Mouse (Mus musculus) midbrain, embryonic 12.5 days (tissue): ENCODE measurements at regions not wholly inside any gene's neighbourhood (a gene's known extent, or its start where the extent isn't known, plus 50 kb on each side); places are given as distances from the start of the nearest gene placed in this dataset.

Experiments
- ATAC-seq: fragments of 200-750 bp; cut with Nextera tagmentation; 2 replicates; pipeline ENCODE4 v1.8.0; 2017; ENCODE audit warnings: low read depth, moderate TSS enrichment, moderate library complexity; ENCODE audit not compliant: low FRiP score
- H3K27ac ChIP-seq: fragments of 300-500 bp; sonication (generic); replicated peaks from 2 replicates; pipeline ENCODE4 v1.5.1; 2016; ENCODE audit warnings: mild to moderate bottlenecking
- H3K27me3 ChIP-seq: fragments of 300-500 bp; sonication (generic); 2 replicates; pipeline ENCODE4 v1.6.1; 2016; ENCODE audit warnings: mild to moderate bottlenecking
- H3K36me3 ChIP-seq: fragments of 300-500 bp; sonication (generic); 2 replicates; pipeline ENCODE4 v1.6.1; 2016
- H3K4me1 ChIP-seq: fragments of 300-500 bp; sonication (generic); 2 replicates; pipeline ENCODE4 v1.6.1; 2016
- H3K4me2 ChIP-seq: fragments of 300-500 bp; sonication (generic); replicated peaks from 2 replicates; pipeline ENCODE4 v1.6.1; 2016; ENCODE audit warnings: mild to moderate bottlenecking, moderate library complexity
- H3K4me3 ChIP-seq: fragments of 300-500 bp; sonication (generic); 2 replicates; pipeline ENCODE4 v1.5.1; 2016; ENCODE audit warnings: mild to moderate bottlenecking
- H3K9ac ChIP-seq: fragments of 300-500 bp; sonication (generic); replicated peaks from 2 replicates; pipeline ENCODE4 v1.6.1; 2016; ENCODE audit warnings: mild to moderate bottlenecking, moderate library complexity
- H3K9me3 ChIP-seq: fragments of 300-500 bp; sonication (generic); 2 replicates; pipeline ENCODE4 v1.6.1; 2016; ENCODE audit warnings: mild to moderate bottlenecking
- WGBS: fragments of 180-500 bp; shearing (Covaris S2); methylation state at CpG from one replicate; pipeline ENCODE4 v1.1.7; 2016; 5-methylcytosine and 5-hydroxymethylcytosine counted together

- H3K27ac ChIP-seq, result no peak overlapping the region
- no peak for ATAC-seq
- WGBS, result 87% methylated on average over 3 of the region's 3 CpGs
- no peaks in the 10 kb centered on the region for H3K9me3 ChIP-seq
- no peaks in the 10 kb centered on the region for H3K36me3 ChIP-seq
- no peaks in the 10 kb centered on the region for H3K27me3 ChIP-seq
- no peak overlapping the region for H3K9ac ChIP-seq
- H3K4me3 ChIP-seq, result no peak overlapping the region
- no peaks in the 10 kb centered on the region for H3K4me1 ChIP-seq
- no peak overlapping the region for H3K4me2 ChIP-seq
These were observed 268.3 kb downstream of the Inhba start for GRCm38 (mm10) chr13:16279974-16280373.

DNA sequence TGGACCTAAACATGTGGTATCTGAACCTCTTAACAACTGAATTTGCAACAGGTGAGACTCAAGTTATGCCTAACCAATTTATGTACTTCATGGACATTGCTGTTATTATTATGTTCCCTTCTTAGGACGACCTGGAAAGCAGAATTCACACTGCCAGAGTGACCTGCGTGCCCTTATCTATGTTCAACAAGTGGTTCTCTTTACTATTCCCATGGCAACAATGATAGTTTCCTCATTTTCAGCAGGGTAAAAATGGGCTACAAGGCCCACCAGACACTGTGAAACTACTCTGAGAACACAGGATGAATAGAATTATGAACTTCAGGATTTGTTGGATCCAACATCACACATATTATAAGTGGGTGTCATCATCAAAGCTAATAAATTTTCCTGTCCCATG lies 269.1 kb downstream of the Inhba start:
- 74% methylated on average over 2 of the region's 2 CpGs for WGBS
- Histone ChIP-seq H3K27ac (no peak overlapping the region), H3K4me3 (no peak overlapping the region), H3K36me3 (no peaks in the 10 kb centered on the region), H3K4me2 (no peak overlapping the region), H3K9ac (no peak overlapping the region), H3K9me3 (no peaks in the 10 kb centered on the region), H3K27me3 (no peaks in the 10 kb centered on the region), H3K4me1 (no peaks in the 10 kb centered on the region)
- no peak for ATAC-seq

DNA sequence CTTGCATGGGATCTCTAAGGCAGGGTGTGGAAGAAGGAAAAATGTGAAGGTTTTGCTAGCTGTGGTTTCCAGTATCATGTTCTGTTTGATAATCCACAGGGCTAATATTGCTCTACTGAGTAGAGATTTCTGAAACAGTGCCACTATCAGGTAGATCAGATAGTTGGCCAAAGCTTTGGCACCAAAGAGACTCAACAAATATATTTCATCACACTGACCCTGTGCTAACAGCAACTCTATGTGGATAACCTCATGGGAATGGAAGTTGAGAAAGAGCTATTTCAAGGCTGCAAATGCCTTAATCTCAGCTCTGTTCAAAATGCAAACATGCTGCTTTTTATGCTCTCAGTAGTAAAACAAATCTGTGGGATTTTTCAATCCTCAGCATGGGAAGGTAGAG lies 270.1 kb downstream of the Inhba start:
- no peaks in the 10 kb centered on the region for H3K36me3 ChIP-seq

GRCm38 (mm10) chr13:16282230-16282629 lies 270.6 kb downstream of the Inhba start:
- Histone ChIP-seq H3K36me3 (no peaks in the 10 kb centered on the region), H3K27ac (no peak overlapping the region), H3K4me2 (no peak overlapping the region), H3K4me1 (no peaks in the 10 kb centered on the region), H3K27me3 (no peaks in the 10 kb centered on the region), H3K9ac (no peak overlapping the region), H3K4me3 (no peak overlapping the region), H3K9me3 (no peaks in the 10 kb centered on the region)
- ATAC-seq, result no peak
- WGBS, result 58% methylated on average over 2 of the region's 2 CpGs

More for the DNA sequence above, 270.1 kb downstream of the Inhba start:
- no peak for ATAC-seq
- Histone ChIP-seq H3K27ac (no peak overlapping the region), H3K4me2 (no peak overlapping the region), H3K9me3 (no peaks in the 10 kb centered on the region), H3K4me1 (no peaks in the 10 kb centered on the region), H3K27me3 (no peaks in the 10 kb centered on the region), H3K4me3 (no peak overlapping the region), H3K9ac (no peak overlapping the region)

DNA sequence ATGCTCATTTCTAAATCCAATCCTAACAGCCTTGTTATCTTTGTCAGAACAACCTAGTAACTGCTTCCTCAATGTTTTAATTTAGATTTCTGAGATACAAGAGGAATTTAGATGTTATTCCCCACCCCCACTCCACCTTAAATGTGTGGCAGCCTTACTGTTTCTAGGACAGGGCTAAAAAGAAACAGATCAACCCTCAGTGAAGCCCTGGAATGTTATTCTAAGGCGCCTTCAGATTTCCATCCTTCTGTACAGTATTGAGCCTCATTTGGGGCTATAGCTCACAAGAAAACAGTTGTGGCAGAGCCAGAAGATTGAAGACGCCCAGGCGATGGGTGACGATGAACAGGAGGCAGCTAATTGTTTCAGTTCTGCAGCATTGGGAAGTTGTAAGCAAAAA lies 271.7 kb downstream of the Inhba start:
- Histone ChIP-seq H3K27me3 (no peaks in the 10 kb centered on the region), H3K4me1 (no peaks in the 10 kb centered on the region), H3K27ac (no peak overlapping the region), H3K36me3 (no peaks in the 10 kb centered on the region), H3K9ac (no peak overlapping the region), H3K9me3 (no peaks in the 10 kb centered on the region), H3K4me2 (no peak overlapping the region), H3K4me3 (no peak overlapping the region)
- ATAC-seq, result no peak
- 81% methylated on average over 4 of the region's 4 CpGs for WGBS

- Histone ChIP-seq H3K4me3 (no peak overlapping the region), H3K4me2 (no peak overlapping the region), H3K27ac (no peak overlapping the region), H3K27me3 (no peaks in the 10 kb centered on the region), H3K9ac (no peak overlapping the region), H3K36me3 (no peaks in the 10 kb centered on the region), H3K9me3 (no peaks in the 10 kb centered on the region), H3K4me1 (no peaks in the 10 kb centered on the region)
- 84% methylated on average over 2 of the region's 2 CpGs for WGBS
- ATAC-seq, result no peak; the same call in 1 of the 2 replicates
These were observed 278.0 kb downstream of the Inhba start for GRCm38 (mm10) chr13:16289633-16290032.

- Histone ChIP-seq H3K4me3 (no peak overlapping the region), H3K9me3 (no peaks in the 10 kb centered on the region), H3K36me3 (no peaks in the 10 kb centered on the region), H3K4me1 (no peaks in the 10 kb centered on the region), H3K4me2 (no peak overlapping the region), H3K27ac (no peak overlapping the region), H3K9ac (no peak overlapping the region), H3K27me3 (no peaks in the 10 kb centered on the region)
- 88% methylated on average over 2 of the region's 2 CpGs for WGBS
- no peak for ATAC-seq
These were observed 279.1 kb downstream of the Inhba start for GRCm38 (mm10) chr13:16290784-16291183.

GRCm38 (mm10) chr13:16291661-16292291 lies 280.1 kb downstream of the Inhba start:
- H3K27ac ChIP-seq, result no peak overlapping the region
- no peak for ATAC-seq
- no peaks in the 10 kb centered on the region for H3K27me3 ChIP-seq
- H3K4me2 ChIP-seq, result no peak overlapping the region
- no peak overlapping the region for H3K4me3 ChIP-seq
- no peaks in the 10 kb centered on the region for H3K9me3 ChIP-seq
- no peak overlapping the region for H3K9ac ChIP-seq
- no peaks in the 10 kb centered on the region for H3K4me1 ChIP-seq
- WGBS, result 83% methylated on average over 6 of the region's 6 CpGs
- H3K36me3 ChIP-seq, result no peaks in the 10 kb centered on the region

DNA sequence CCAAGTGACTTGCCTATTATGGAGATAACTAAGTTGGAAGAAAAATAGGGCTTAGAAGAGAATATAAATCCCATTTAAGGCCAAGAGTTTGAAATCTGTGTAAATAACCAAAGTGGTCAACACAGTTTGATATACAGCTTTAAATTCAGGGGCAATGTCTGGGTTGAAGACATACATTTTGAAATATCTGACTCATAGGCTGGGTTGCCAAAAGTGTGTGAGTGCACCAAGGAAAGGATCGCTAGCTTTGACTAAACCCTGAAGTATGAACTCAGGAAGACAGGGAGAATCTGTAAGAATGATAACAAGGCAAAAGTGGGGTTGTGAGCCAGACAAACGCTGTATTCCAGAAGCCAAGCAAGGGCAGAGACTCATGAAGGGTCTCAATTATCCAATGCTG lies 288.1 kb downstream of the Inhba start:
- Histone ChIP-seq H3K27me3 (no peaks in the 10 kb centered on the region), H3K27ac (no peak overlapping the region), H3K9me3 (no peaks in the 10 kb centered on the region), H3K4me1 (no peaks in the 10 kb centered on the region), H3K4me3 (no peak overlapping the region), H3K4me2 (no peak overlapping the region), H3K9ac (no peak overlapping the region), H3K36me3 (no peaks in the 10 kb centered on the region)
- WGBS, result 80% methylated on average over 2 of the region's 2 CpGs
- ATAC-seq, result no peak

DNA sequence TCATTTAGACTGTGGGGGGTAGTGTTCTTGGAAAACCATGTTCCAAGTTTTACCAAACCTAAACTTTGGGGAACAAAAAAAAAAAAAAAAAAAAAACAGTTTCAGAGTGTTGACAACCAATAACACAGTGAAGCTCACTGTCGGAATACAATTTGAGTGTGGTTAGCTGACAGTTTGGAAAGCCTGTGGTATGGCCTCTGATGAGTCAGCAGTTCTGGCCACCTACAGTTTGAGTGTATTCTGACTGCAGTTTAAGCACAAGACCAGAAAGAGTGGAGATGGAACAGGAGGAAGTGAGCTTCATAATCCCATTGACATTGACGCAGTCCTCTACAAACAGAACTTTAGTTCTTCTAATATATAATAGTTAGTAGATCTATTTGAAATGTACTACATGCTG lies 303.0 kb downstream of the Inhba start:
- Histone ChIP-seq H3K27me3 (no peaks in the 10 kb centered on the region), H3K9me3 (no peaks in the 10 kb centered on the region), H3K4me2 (no peak overlapping the region), H3K36me3 (no peaks in the 10 kb centered on the region), H3K4me1 (no peaks in the 10 kb centered on the region), H3K27ac (no peak overlapping the region), H3K9ac (no peak overlapping the region), H3K4me3 (no peak overlapping the region)
- no peak for ATAC-seq
- WGBS, result 95% methylated on average over 2 of the region's 2 CpGs

- H3K27me3 ChIP-seq, result no peaks in the 10 kb centered on the region
- H3K9me3 ChIP-seq, result no peaks in the 10 kb centered on the region
- H3K4me3 ChIP-seq, result no peak overlapping the region
- ATAC-seq, result no peak
- H3K4me2 ChIP-seq, result no peak overlapping the region
- H3K27ac ChIP-seq, result no peak overlapping the region
- no peaks in the 10 kb centered on the region for H3K4me1 ChIP-seq
- no peak overlapping the region for H3K9ac ChIP-seq
- WGBS, result 81% methylated on average over 2 of the region's 2 CpGs
- H3K36me3 ChIP-seq, result no peaks in the 10 kb centered on the region
These were observed 304.0 kb downstream of the Inhba start for GRCm38 (mm10) chr13:16315689-16316088.

DNA sequence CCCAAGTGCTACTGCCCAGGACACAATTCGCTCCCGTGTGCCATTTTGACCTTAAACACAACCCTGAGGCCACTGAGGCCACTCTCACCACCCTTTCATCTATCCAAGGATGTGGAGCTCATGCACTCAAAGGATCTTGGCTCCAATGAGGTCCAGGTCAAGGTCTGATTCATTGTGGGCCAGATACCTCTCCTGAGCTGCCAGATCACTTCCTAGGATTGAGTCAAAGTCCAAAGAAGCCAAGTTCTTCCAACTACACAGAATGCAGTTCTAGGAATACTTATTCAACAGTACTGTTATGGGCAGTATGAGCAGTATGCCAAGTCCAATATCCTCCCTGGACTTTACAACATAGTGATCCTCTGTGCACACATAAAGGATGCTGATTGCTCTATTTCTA lies 304.9 kb downstream of the Inhba start:
- H3K9me3 ChIP-seq, result no peaks in the 10 kb centered on the region
- H3K36me3 ChIP-seq, result no peaks in the 10 kb centered on the region
- H3K4me1 ChIP-seq, result no peaks in the 10 kb centered on the region
- no peak overlapping the region for H3K27ac ChIP-seq
- no peak overlapping the region for H3K4me2 ChIP-seq
- no peak overlapping the region for H3K9ac ChIP-seq
- 88% methylated on average over 2 of the region's 2 CpGs for whole genome bisulfite sequencing
- H3K4me3 ChIP-seq, result no peak overlapping the region
- no peak for ATAC-seq
- no peaks in the 10 kb centered on the region for H3K27me3 ChIP-seq

- Histone ChIP-seq H3K4me3 (no peak overlapping the region), H3K9ac (no peak overlapping the region), H3K9me3 (no peaks in the 10 kb centered on the region), H3K36me3 (no peaks in the 10 kb centered on the region), H3K27ac (no peak overlapping the region), H3K27me3 (no peaks in the 10 kb centered on the region), H3K4me1 (no peaks in the 10 kb centered on the region), H3K4me2 (no peak overlapping the region)
- WGBS, result 65% methylated on average over 3 of the region's 3 CpGs
- ATAC-seq, result no peak
These were observed 305.8 kb downstream of the Inhba start for GRCm38 (mm10) chr13:16317412-16317811.
